Mouse (Mus musculus) T-helper 17 cell (primary cell): ENCODE results near the gene Pilrb2.
"Not testable (repeated sequence)": the region's sequence is repeated elsewhere in the genome, so short reads cannot be mapped to it uniquely, and the experiment has no call there.

Experiments
- in situ Hi-C, 2 experiments: fragments of 300-600 bp; cut with MboI, MseI; formaldehyde crosslinking; loops; 1 replicate in 1 of 2; 2 replicates in 1 of 2; pipeline ENCODE4 v1.15.1; 2025; ENCODE audit warnings: high pct_unique_total_duplicates in 2 of 2

The Pilrb2 gene

DNA sequence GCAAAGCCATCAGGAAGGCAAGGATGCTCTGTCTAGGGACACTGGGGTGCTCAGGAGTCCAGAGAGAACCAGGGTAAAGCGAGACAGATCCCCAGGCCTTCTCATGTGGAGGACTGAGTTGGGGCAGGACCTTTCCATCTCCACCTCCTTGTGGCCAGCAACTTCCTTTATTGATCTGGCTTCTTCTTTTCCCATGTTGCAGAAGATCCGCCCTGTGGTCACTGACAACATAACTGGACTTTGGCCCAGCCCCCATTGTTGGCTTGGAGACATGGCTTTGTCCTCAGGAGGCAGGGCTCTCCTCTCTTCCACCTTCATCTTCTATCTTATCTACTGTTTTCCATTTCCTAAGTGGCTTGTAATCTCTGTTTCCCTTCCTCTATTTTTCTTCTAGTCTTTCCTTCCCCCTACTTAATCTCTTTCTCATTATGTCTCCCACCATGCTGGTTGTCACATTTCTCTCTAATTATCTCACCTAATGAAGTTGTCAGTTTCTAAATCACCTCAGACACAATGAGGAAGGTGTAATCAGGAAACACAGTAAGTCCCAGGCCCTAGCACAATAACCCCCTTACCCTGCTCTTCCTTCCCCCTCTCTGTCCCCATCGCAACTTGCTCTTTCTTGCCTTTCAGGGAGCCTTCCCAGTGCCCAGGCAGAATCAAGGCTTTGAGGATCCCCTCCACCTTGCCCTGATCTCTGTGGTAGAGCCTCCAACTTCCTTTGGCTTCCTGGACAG is at the start of gene Pilrb2:
Gene Pilrb2 (minus strand): TSS at position 172 of the 737 bp plus-strand sequence.
- in situ Hi-C loops: loop anchor here in 1 of 2 experiments (10.0 kb wide), 1 partner anchor 77 kb away; no protein-coding TSS in a partner anchor

GRCm38 (mm10) chr5:137915550-137915949 is 43.9 kb upstream of the Pilrb2 start:
- in situ Hi-C loops: no loop called here

- in situ Hi-C loops: no loop called here
These were observed 42.9 kb upstream of the Pilrb2 start for GRCm38 (mm10) chr5:137914508-137914907.

GRCm38 (mm10) chr5:137909564-137910262 is 38.1 kb upstream of the Pilrb2 start:
- in situ Hi-C loops: no loop called here

DNA sequence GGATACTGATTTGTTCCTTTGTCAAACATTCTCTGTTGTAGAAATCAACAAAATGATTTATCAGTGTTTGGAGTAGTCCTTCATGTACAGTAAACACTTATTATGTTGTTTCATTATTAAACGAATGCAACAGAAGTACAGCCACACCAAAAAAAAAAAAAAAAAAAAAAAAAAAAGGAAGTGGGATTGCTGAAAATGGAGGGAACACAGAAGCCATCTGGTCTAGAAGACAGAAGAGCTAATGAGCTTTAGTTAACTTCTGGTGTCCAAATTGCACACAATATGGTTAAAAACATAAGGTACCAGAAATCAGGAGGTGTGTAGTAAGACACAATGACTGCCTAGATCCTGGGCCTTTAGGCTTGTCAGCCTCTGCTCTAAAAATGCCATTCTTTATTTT is 26.2 kb upstream of the Pilrb2 start:
- in situ Hi-C loops: no loop called here

DNA sequence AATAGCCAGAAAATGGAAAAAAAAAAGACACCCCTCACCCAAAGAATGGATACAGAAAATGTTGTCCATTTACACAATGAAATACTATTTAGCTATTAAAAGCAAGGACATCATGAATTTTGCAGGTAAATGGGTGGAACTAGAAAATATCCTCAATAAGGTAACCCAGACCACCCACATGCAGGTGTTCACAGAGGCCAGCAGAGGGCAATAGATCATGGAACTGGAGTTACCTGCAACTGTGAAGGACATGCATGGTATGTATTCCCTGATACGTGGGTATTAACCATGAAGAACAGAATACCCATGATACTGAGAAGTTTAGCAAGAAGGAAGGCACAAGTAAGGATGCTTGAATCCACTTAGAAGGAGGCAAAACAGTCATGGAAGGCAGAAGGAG is 21.3 kb upstream of the Pilrb2 start:
- in situ Hi-C loops: no loop called here

GRCm38 (mm10) chr5:137887666-137888065 is 16.1 kb upstream of the Pilrb2 start:
- in situ Hi-C loops: no loop called here

GRCm38 (mm10) chr5:137885894-137886293 is 14.3 kb upstream of the Pilrb2 start:
- in situ Hi-C loops: no loop called here

DNA sequence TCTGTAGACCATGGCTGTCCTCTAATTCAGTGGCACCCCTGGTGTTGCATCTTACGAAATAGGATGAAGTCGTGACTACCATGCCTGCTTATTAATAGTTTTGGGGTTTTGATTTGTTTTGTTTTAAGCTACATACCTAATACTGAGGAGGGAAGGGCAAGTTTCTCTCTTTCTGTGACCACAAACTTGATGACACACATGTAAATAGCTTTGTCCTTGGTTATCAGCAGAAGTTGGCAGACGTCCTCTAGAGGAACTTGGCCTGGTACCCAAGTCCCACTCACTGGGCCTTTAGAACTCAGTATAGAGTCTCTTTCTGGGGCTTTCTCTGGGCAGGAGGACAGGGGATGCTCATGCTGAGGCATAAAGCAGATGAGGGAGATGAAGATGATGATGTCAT is 11.7 kb upstream of the Pilrb2 start:
- in situ Hi-C loops: no loop called here

DNA sequence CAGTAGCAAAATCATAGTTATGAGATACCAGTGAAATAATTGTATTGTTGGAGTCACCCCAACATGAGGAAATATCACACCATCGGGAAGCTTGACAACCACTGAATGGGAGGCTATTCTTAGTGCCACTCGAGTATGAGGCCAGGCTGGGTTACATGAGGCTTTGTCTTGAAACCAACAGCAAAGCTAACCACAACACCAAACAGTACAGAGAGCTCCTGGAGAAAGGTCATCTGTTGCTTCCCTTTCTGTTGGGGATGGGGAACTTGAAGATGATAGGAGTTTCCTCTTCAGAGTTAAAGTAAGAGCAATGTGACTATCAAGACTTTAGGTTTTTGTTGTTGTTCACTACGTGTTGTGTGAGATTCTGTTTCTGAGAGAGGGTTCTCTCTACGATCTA is 11.3 kb upstream of the Pilrb2 start:
- in situ Hi-C loops: no loop called here

DNA sequence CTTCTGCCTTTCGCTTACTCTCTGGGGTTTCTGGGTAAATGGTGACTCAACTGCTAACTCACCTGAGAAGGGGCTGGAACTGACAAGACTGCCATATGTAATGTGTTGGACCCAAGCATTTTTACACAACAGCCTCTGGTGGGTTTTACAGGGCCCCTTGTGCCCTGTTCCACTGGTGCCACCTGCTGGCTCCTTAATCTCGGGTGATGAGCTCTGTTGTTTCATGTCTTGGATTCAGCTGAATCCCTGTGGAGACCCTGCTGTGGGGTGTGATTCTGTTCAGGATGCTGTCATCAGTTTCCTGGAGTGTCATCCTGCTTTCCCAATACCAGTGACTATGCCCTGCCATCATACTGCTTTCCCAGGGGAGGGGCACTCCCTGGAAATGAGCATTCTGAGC is 6.2 kb upstream of the Pilrb2 start:
- in situ Hi-C loops: loop anchor here (5.0 to 10.0 kb wide), 2 partner anchors 71 to 83 kb away; no protein-coding TSS in a partner anchor

DNA sequence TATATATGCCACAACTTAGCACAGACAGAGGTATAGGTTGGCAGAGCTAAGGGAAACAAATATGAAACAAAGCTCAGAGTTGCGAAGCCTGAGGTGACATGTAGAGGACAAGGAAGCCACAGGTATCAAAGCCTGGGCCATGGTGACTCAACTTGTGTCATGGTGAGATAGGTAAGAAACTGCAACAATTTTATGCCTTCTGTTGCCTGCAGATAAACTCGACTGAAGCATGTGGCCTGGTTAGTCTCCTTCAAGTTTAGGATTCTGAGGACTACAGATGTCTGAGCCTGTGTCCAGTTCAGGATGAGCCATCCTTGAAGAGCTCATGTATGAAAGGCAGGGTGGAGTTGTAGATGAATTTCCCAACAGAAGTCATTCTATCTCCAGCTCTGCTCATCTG is 3.4 kb upstream of the Pilrb2 start:
- in situ Hi-C loops: loop anchor here (5.0 to 10.0 kb wide), 2 partner anchors 68 to 80 kb away; no protein-coding TSS in a partner anchor

DNA sequence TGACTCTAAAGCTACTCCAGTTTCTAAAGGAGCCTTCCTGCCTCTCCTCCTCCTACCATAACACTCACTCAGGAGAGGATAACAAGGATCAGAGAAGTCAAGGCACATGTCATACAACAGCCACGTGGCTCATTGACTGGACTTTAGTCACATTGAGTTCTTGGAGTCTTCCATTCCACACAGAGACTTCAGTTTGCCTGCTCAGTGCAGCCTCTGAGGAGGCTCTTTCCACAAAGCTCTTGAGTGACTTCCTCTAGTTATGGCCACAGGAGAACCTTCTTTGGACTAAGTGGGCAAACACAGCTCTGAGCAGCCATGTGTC is 727 bp upstream of the Pilrb2 start:
- in situ Hi-C loops: loop anchor here in 1 of 2 experiments (10.0 kb wide), 1 partner anchor 78 kb away; no protein-coding TSS in a partner anchor

GRCm38 (mm10) chr5:137868600-137868999 is 3.0 kb downstream of the Pilrb2 start:
- in situ Hi-C loops: not testable (repeated sequence)

DNA sequence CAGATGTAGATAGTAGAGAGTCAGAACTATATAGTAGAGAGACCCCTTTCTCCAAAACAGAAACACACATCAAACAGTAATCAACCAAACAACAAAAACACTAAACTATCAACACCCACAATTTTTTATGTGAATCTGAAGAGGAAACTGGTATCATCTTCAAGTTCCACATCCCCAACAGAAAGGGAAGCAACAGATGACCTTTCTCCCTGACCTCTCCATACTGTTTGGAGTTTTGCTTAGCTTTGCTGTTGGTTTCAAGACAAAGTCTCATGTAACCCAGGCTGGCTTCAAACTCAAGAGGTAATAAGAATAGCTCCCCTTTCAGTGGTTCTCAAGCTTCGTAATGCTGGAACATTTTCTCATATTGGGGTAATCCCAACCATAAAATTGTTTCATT is 7.6 kb downstream of the Pilrb2 start:
- in situ Hi-C loops: not testable (repeated sequence)

GRCm38 (mm10) chr5:137857960-137858710 is 13.5 kb downstream of the Pilrb2 start, which contains the start of gene Pilrb1:
Gene Pilrb1, minus strand, starts transcription at chr5:137858106.
- in situ Hi-C loops: not testable (repeated sequence)

DNA sequence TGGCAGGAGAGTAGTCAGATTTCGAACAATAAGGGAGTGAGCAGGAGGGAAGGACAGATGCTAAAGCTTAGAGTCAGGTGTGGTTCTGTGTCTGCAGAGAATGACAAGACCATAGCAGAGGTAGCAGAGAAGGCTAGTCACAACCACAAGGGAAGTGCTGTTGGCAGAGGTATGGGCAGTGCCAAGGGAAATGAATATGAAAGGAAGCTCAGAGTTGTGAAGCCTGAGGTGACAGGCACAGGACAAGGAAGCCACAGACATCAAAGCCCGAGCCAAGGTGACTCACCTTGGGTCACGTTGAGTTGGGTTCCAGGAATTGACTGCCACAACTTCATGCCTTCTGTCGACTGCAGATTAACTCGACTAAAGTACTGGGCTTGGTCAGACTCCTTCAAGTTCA is 14.7 kb downstream of the Pilrb2 start:
- in situ Hi-C loops: not testable (repeated sequence)

DNA sequence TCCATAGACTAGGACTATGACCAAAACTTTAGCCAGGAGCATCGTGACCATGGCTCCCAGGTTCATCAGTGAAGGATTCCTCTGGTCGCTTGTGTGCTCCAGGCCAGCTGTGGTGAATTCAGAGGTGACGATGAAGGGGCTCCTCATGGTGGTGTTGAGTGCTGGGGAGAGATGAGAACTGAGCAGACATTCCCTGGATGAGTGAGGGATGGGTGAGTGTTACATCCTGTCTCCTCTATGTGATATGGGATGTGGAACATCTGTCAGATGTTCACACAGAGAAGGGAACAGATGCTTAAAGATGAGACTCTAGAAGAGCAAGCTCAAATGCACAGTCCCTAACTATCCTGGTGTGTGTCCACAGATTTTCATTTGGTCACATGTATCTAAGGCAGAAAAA is 16.7 kb downstream of the Pilrb2 start:
- in situ Hi-C loops: not testable (repeated sequence)

DNA sequence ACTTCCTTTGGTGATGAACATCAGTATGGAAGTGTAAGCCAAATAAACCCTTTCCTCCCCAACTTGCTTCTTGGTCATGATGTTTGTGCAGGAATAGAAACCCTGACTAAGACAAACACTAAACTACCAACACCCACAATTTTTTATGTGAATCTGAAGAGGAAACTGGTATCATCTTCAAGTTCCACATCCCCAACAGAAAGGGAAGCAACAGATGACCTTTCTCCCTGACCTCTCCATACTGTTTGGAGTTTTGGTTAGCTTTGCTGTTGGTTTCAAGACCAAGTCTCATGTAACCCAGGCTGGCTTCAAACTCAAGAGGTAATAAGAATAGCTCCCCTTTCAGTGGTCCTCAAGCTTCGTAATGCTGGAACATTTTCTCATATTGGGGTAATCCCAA is 21.3 kb downstream of the Pilrb2 start:
- in situ Hi-C loops: not testable (repeated sequence)

GRCm38 (mm10) chr5:137837110-137837509 is 34.5 kb downstream of the Pilrb2 start:
- in situ Hi-C loops: not testable (repeated sequence)

- in situ Hi-C loops: no loop called here
These were observed 35.0 kb downstream of the Pilrb2 start for GRCm38 (mm10) chr5:137836611-137837010.

DNA sequence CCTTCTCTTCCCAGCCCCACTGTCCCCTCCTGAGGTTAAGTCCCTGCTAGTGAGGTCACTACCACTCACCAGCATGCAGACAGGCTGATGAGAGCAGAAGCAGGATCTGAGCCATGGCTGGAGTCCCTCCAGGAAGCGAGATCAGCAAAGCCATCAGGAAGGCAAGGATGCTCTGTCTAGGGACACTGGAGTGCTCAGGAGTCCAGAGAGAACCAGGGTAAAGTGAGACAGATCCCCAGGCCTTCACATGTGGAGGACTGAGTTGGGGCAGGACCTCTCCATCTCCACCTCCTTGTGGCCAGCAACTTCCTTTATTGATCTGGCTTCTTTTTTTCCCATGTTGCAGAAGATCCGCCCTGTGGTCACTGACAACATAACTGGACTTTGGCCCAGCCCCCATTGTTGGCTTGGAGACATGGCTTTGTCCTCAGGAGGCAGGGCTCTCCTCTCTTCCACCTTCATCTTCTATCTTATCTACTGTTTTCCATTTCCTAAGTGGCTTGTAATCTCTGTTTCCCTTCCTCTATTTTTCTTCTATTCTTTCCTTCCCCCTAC is 35.6 kb downstream of the Pilrb2 start, which contains the start of gene Pilra:
Gene Pilra (minus strand): TSS at position 316 of the 555 bp plus-strand sequence.
- in situ Hi-C loops: not testable (repeated sequence)
